Mouse (Mus musculus) colon, adult 2 months (tissue): Measurements from ENCODE around the gene Zbtb17. TPM values are rescaled to one million over a fixed set of nuclear protein-coding genes. Genes with fewer than 3 reads are reported as not detected.

Experiments used
- polyA plus RNA-seq: library from polyadenylated mRNA; depleted of rRNA; stranded (reverse); fragments of >200 nt; gene quantifications from 2 replicates; pipeline ENCODE4 v1.2.3, GENCODE M21; 2012; rRNA removed

Zbtb17 gene
- polyA plus RNA-seq = 40.2 and 41.1 TPM in 2 replicates

DNA sequence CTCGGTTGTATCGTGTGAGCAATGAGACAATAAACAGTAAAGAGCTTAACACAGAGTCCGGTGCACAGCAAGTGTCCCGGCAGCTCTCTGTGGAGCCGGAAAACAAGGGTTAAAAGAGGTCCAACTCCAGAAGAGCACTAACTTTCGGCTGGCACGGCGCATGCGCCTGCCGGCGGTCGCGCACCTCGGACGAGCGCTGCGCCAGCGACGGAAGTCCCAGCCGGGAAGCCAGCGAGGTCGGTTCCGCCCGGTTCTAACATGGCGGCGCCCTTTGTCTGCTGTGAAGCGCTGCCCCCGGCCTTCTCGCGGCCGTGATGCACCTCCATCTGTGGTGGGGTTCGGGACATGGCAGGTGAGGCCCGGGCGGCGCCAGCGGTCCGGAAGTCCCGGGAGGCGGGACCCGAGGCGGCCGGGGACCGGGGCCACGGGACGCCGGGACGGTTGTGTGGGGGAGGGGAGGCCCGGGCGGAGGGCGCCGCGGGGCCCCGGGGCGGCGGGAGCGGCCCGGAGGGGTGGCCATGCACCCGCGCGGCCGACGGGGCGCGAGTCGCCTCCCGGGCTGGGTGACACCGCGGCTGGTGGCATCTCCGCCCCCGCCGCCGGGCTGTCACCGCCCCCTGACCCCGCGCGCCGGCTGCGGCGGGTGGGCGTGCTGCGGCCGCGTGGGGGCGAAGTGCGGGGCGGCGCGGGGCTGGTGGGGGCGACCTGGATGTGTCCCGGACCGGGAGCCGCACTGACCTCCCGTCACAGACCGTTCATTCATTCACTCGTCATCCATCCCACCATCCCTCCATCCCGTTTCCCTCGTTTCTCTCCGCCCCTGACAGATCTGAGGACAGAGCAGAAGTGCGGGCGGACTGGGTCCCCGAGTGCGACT is at the start of gene Zbtb17:
Gene Zbtb17 (plus strand): TSS at position 204 of the 877 bp plus-strand sequence.

DNA sequence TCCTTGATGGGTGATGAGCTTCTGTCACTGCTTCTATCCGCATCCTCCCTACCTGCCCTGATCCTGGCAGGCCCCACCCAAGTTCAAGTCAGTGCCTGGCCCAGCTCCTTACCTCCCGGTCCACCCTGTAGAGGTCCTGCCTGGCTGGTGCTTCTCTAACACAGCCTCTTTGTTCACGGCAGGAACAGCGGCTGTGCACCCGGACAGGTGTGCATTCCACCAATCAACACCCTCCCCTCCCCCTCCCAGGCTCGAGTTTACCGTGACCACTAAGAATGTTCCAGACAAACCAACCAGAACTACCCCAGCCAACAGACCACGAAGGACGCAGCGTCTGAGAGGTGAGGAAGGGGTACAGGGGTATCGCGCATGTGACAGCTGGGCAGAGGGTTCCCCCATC is 45.9 kb upstream of the Zbtb17 start, which contains the start of gene Clcnka:
Gene Clcnka (minus strand): TSS at position 180 of the 400 bp plus-strand sequence.

DNA sequence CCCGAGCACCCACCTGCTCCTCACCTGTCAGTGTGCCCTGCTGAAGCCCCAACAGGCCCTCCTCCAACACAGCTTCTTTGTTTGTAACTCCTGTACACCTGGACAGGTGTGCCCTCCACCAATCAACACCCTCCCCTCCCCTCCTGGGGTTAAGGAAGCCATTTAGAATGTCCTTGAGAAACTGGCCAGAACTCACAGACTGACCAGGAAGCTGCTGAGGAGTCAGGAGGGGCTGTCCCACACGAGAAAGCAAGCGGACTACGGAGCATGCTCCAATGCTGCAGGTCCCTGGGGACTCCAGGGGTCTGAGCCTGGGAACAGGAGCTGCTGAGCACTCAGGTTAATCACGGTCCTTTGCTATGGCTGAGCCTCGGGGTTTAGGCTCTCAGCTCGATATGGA is 28.5 kb upstream of the Zbtb17 start, which contains the start of gene Clcnkb:
Gene Clcnkb (minus strand): TSS at position 91 of the 400 bp plus-strand sequence.

DNA sequence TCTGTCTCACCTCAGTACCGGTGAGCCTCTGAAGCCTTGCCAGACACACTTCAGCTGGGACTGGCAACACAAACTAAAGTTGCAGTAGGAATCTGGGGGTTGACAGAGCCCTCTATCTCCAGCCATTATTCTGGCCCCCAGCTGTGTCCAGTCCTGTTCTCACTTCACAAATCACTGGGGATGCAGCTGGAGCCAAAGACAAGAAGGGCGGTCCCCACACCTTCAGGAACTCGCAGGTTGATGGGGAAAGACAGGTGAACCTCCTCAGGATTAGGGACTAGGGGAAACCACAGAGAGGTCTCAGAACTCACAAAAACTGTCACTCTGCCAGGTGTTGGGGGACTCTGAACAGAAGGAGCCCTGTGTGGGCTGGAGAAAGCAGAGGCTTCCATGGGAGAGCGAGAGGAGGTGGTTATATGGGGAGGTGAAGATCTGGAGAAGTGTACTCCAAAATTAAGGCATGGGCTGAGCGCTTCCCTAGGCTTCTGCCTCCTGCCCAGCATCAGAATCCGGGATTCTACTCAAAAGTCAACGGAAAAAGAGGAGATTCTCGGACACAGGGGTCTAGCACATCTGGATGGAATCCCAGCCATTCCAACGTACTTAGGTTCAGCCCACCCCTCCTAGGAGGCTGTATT is 24.1 kb upstream of the Zbtb17 start, which contains the start of gene Hspb7:
Gene Hspb7 (plus strand): TSS at position 588 of the 638 bp plus-strand sequence.

DNA sequence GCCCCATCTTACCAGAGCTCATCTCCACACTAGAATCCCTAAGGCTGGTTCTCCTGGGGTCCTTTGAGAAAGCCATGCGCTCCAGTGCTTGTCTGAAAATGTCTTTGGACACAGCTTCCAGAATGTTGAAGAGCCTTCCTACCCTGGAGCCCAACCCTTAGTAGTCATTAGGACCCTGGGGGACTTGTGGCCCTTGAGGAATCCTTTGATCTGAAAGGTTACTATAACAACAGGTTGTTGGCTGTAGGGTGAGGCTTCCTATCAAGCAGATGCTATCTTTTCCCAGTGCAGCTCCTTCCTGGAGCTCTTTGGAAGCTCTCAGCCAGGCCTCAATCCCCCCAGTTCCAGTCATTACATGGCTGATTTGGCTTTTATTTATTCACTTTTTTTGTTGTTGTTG is 8.5 kb upstream of the Zbtb17 start, which contains the start of gene Srarp:
Gene Srarp (minus strand): TSS at position 132 of the 400 bp plus-strand sequence.

Other genes starting within 250 kb of the Zbtb17 start
- gene Rsg1, start 230.7 kb upstream of the Zbtb17 start, polyA plus RNA-seq = 2.5 and 3.6 TPM in 2 replicates
- gene Arhgef19, start 205.2 kb upstream of the Zbtb17 start, polyA plus RNA-seq = 23.9 and 27.9 TPM in 2 replicates
- 13.9 and 17.4 TPM in 2 replicates for gene Epha2, start 143.4 kb upstream of the Zbtb17 start, polyA plus RNA-seq
- 0.49 and 0.74 TPM in 2 replicates for gene Fam131c, start 76.4 kb upstream of the Zbtb17 start, polyA plus RNA-seq
- gene Clcnka, start 45.9 kb upstream of the Zbtb17 start, polyA plus RNA-seq = 0.06 TPM in 1 of 2 replicates, not detected in the other
- 0.08 and 0.92 TPM in 2 replicates for gene Clcnkb, start 28.6 kb upstream of the Zbtb17 start, polyA plus RNA-seq
- 16.5 and 19.5 TPM in 2 replicates for gene Hspb7, start 23.9 kb upstream of the Zbtb17 start, polyA plus RNA-seq
- 0.35 and 0.40 TPM in 2 replicates for gene Srarp, start 8.5 kb upstream of the Zbtb17 start, polyA plus RNA-seq
- gene Spen, start 93.9 kb downstream of the Zbtb17 start, polyA plus RNA-seq = 21.2 and 27.0 TPM in 2 replicates
- 118 and 124 TPM in 2 replicates for gene Fblim1, start 161.4 kb downstream of the Zbtb17 start, polyA plus RNA-seq
- 43.3 and 46.4 TPM in 2 replicates for gene Tmem82, start 174.0 kb downstream of the Zbtb17 start, polyA plus RNA-seq
- 44.8 and 48.5 TPM in 2 replicates for gene Slc25a34, start 179.2 kb downstream of the Zbtb17 start, polyA plus RNA-seq
- 28.6 and 29.1 TPM in 2 replicates for gene Plekhm2, start 220.2 kb downstream of the Zbtb17 start, polyA plus RNA-seq
- 8.7 and 14.3 TPM in 2 replicates for gene Rsc1a1, start 240.9 kb downstream of the Zbtb17 start, polyA plus RNA-seq